Mouse (Mus musculus): Measurements from ENCODE around the gene Ndufa4l2. TPM values are rescaled to one million over a fixed set of nuclear protein-coding genes. Genes with fewer than 3 reads are reported as not detected.

Ndufa4l2 gene
- polyA plus RNA-seq, 2 experiments = 2.1 to 5.8 TPM

GRCm38 (mm10) chr10:127516576-127517260 lies 2.0 kb downstream of the Ndufa4l2 start:
- peak overlapping the region in 1 of 2 experiments; percentile 5; a peak in 1 of 4 replicates for H3K4me3 ChIP-seq (ENCODE audit: insufficient read depth in 1 of 2, low read depth in 2 of 2, low read length in 2 of 2)
- no peak overlapping the region for H3K27ac ChIP-seq
- peaks cover 28% of the 10 kb centered on the region for H3K27me3 ChIP-seq (ENCODE audit: control insufficient read depth, insufficient read depth, low read length)
- DNase-seq (ENCODE audit: low read depth in 3 of 3, low spot score in 3 of 3) (peak in 1 of 3 experiments; percentile 54), ATAC-seq (ENCODE audit: insufficient read depth) (peak; percentile 42)
- 28% methylated on average over 30 of the region's 30 CpGs for WGBS (ENCODE audit: insufficient replicate concordance)
- peak overlapping the region; percentile 44 for H3K4me2 ChIP-seq (ENCODE audit: low read depth)
- peaks cover 36% of the 10 kb centered on the region for H3K36me3 ChIP-seq (replicated peaks; ENCODE audit: control insufficient read depth, insufficient read depth, low read depth)
- peak overlapping the region; percentile 23; the same call in 1 of the 2 replicates for H3K9ac ChIP-seq (replicated peaks)
- no peaks in the 10 kb centered on the region for H3K9me3 ChIP-seq (ENCODE audit: control insufficient read depth, low read length)
- TF ChIP-seq EP300 (IDR thresholded peaks at IDR 0.05; ENCODE audit: low read depth) = peak; percentile 75
- TF ChIP-seq CTCF (IDR thresholded peaks at IDR 0.05; ENCODE audit: low read depth) = no peak
- H3K4me1 ChIP-seq (replicated peaks; ENCODE audit: control insufficient read depth in 2 of 2, insufficient read depth in 2 of 2, low read length in 1 of 2) = peaks cover 20 to 41% of the 10 kb centered on the region in 2 experiments

GRCm38 (mm10) chr10:127517941-127518340 lies 3.2 kb downstream of the Ndufa4l2 start:
- Histone ChIP-seq H3K4me3 (ENCODE audit: insufficient read depth in 1 of 2, low read depth in 2 of 2, low read length in 2 of 2) (no peak overlapping the region), H3K4me1 (replicated peaks; ENCODE audit: control insufficient read depth in 2 of 2, insufficient read depth in 2 of 2, low read length in 1 of 2) (peaks cover 20 to 44% of the 10 kb centered on the region in 2 experiments), H3K27ac (no peak overlapping the region), H3K27me3 (ENCODE audit: control insufficient read depth, insufficient read depth, low read length) (peaks cover 18% of the 10 kb centered on the region), H3K4me2 (ENCODE audit: low read depth) (no peak overlapping the region), H3K9ac (replicated peaks) (no peak overlapping the region), H3K9me3 (ENCODE audit: control insufficient read depth, low read length) (no peaks in the 10 kb centered on the region), H3K36me3 (replicated peaks; ENCODE audit: control insufficient read depth, insufficient read depth, low read depth) (peaks cover 36% of the 10 kb centered on the region)
- WGBS (ENCODE audit: insufficient replicate concordance) = 95% methylated on average over 22 of the region's 22 CpGs
- DNase-seq (ENCODE audit: low read depth in 3 of 3, low spot score in 3 of 3) (no peak), ATAC-seq (ENCODE audit: insufficient read depth) (no peak)
- TF ChIP-seq CTCF (IDR thresholded peaks at IDR 0.05; ENCODE audit: low read depth) = no peak
- no peak for TF ChIP-seq EP300 (IDR thresholded peaks at IDR 0.05; ENCODE audit: low read depth)

- Histone ChIP-seq H3K27ac (no peak overlapping the region), H3K27me3 (ENCODE audit: control insufficient read depth, insufficient read depth, low read length) (peaks cover 18% of the 10 kb centered on the region), H3K9ac (replicated peaks) (no peak overlapping the region), H3K9me3 (ENCODE audit: control insufficient read depth, low read length) (no peaks in the 10 kb centered on the region), H3K4me3 (ENCODE audit: insufficient read depth in 1 of 2, low read depth in 2 of 2, low read length in 2 of 2) (no peak overlapping the region), H3K36me3 (replicated peaks; ENCODE audit: control insufficient read depth, insufficient read depth, low read depth) (peaks cover 36% of the 10 kb centered on the region), H3K4me2 (ENCODE audit: low read depth) (no peak overlapping the region), H3K4me1 (replicated peaks; ENCODE audit: control insufficient read depth in 2 of 2, insufficient read depth in 2 of 2, low read length in 1 of 2) (peaks cover 17 to 38% of the 10 kb centered on the region in 2 experiments)
- WGBS (ENCODE audit: insufficient replicate concordance) = 91% methylated on average over 25 of the region's 26 CpGs
- DNase-seq (ENCODE audit: low read depth in 3 of 3, low spot score in 3 of 3) (no peak), ATAC-seq (ENCODE audit: insufficient read depth) (no peak)
- TF ChIP-seq EP300 (IDR thresholded peaks at IDR 0.05; ENCODE audit: low read depth) = no peak
- no peak for TF ChIP-seq CTCF (IDR thresholded peaks at IDR 0.05; ENCODE audit: low read depth)
These were observed 4.4 kb downstream of the Ndufa4l2 start for GRCm38 (mm10) chr10:127519041-127519701.

- peak overlapping the region in 1 of 2 experiments; percentile 88; a peak in 2 of 4 replicates for H3K4me3 ChIP-seq (ENCODE audit: insufficient read depth in 1 of 2, low read depth in 2 of 2, low read length in 2 of 2)
- peaks cover 36% of the 10 kb centered on the region for H3K36me3 ChIP-seq (replicated peaks; ENCODE audit: control insufficient read depth, insufficient read depth, low read depth)
- peaks cover 13 to 30% of the 10 kb centered on the region in 2 experiments for H3K4me1 ChIP-seq (replicated peaks; ENCODE audit: control insufficient read depth in 2 of 2, insufficient read depth in 2 of 2, low read length in 1 of 2)
- 86% methylated on average over 37 of the region's 37 CpGs for WGBS (ENCODE audit: insufficient replicate concordance)
- no peak overlapping the region for H3K27ac ChIP-seq
- peaks cover 18% of the 10 kb centered on the region for H3K27me3 ChIP-seq (ENCODE audit: control insufficient read depth, insufficient read depth, low read length)
- DNase-seq (ENCODE audit: low read depth in 3 of 3, low spot score in 3 of 3) (no peak), ATAC-seq (ENCODE audit: insufficient read depth) (no peak)
- H3K4me2 ChIP-seq (ENCODE audit: low read depth) = peak overlapping the region; percentile 99
- H3K9me3 ChIP-seq (ENCODE audit: control insufficient read depth, low read length) = no peaks in the 10 kb centered on the region
- no peak for TF ChIP-seq EP300 (IDR thresholded peaks at IDR 0.05; ENCODE audit: low read depth)
- TF ChIP-seq CTCF (IDR thresholded peaks at IDR 0.05; ENCODE audit: low read depth) = no peak
- H3K9ac ChIP-seq (replicated peaks) = peak overlapping the region; percentile 87; the same call in 1 of the 2 replicates
These were observed 5.3 kb downstream of the Ndufa4l2 start for GRCm38 (mm10) chr10:127519903-127520713.
